Mouse (Mus musculus): ENCODE measurements around the gene Apobec3.

- TF ChIP-seq POLR2A (IDR thresholded peaks at IDR 0.05; ENCODE audit: borderline replicate concordance, control insufficient read depth, low read depth, low read length), result no peak
- no peak for TF ChIP-seq CTCF (IDR thresholded peaks at IDR 0.05; ENCODE audit: control insufficient read depth, insufficient read depth, low read length)
Observed at GRCm38 (mm10) chr15:79842985-79843384, 48.5 kb upstream of the Apobec3 start.

All from bone marrow, adult 2 months (tissue).